Mouse (Mus musculus) lung, postnatal 0 days (tissue): Measurements from ENCODE around the gene Samd4b.

ENCODE experiments used
- CTCF ChIP-seq: IDR thresholded peaks from 2 replicates; pipeline ENCODE4 v1.5.1; 2016; ENCODE audit warnings: antibody characterized with exemption, mild to moderate bottlenecking
- EP300 ChIP-seq: IDR thresholded peaks from 2 replicates; pipeline ENCODE4 v1.6.1; 2016; ENCODE audit warnings: antibody characterized with exemption, mild to moderate bottlenecking, control low read depth

- no peak for TF ChIP-seq CTCF
- TF ChIP-seq EP300: no peak
Measured at GRCm38 (mm10) chr7:28374647-28375046, 223.3 kb downstream of the Samd4b start.
